Mouse (Mus musculus) kidney, embryonic 16.5 days (tissue): ENCODE data around the gene Ppp4r1. TPM values are rescaled to one million over a fixed set of nuclear protein-coding genes. Genes with fewer than 3 reads are reported as not detected.

Experiments
- polyA plus RNA-seq: library from polyadenylated mRNA; unstranded; fragments of >200 nt; fragmentation: Nextera tagmentation; extraction: Ambion mirVana; gene quantifications from 2 replicates; pipeline ENCODE4 v1.2.1, GENCODE M21; 2015

Ppp4r1 gene
- polyA plus RNA-seq, 1 experiment from 2014 or later = 46.6 TPM

Other genes with a start within 250 kb of the Ppp4r1 start
- gene Tmem232, start 241.8 kb upstream of the Ppp4r1 start, polyA plus RNA-seq = 0.07 TPM in 1 of 2 replicates, not detected in the other
- 160 and 165 TPM in 2 replicates for gene Vapa, start 169.0 kb upstream of the Ppp4r1 start, polyA plus RNA-seq
- gene Txndc2, start 140.4 kb upstream of the Ppp4r1 start, polyA plus RNA-seq = 0.09 TPM in 1 of 2 replicates, not detected in the other
- gene Rab31, start 9.8 kb upstream of the Ppp4r1 start, polyA plus RNA-seq = 37.8 and 38.4 TPM in 2 replicates
- gene Ralbp1, start 103.2 kb downstream of the Ppp4r1 start, polyA plus RNA-seq = 68.7 and 71.0 TPM in 2 replicates
- gene Twsg1, start 168.7 kb downstream of the Ppp4r1 start, polyA plus RNA-seq = 131 and 136 TPM in 2 replicates